Mouse (Mus musculus): ENCODE measurements around the gene Slco2a1.
A peak's percentile ranks its signal among the peaks of the same experiment; 100 is the strongest.
"Not testable (repeated sequence)": the region's sequence is repeated elsewhere in the genome, so short reads cannot be mapped to it uniquely, and the experiment has no call there.

Gene Slco2a1

DNA sequence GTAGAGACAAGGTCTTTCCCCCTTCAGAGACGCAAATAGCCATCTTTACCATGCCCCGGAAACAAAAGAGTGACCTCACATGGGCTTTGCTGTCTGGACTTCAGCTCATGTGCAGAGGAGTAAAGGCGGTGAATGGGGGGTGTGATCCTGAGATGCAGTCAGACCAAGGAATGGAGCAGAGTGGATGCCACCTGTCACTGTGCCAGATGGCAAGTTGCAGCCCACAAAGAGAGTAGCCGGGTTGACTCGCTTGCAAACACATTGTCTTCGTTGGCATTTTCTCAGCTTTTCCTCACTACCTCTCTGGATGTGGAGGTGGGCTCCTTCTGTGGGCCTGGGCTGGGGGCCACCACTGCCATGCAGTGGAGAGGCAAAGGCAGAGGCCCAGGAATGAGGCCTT is 98.2 kb downstream of the Slco2a1 start:
- no peak for DNase-seq (ENCODE audit: low spot score)

DNA sequence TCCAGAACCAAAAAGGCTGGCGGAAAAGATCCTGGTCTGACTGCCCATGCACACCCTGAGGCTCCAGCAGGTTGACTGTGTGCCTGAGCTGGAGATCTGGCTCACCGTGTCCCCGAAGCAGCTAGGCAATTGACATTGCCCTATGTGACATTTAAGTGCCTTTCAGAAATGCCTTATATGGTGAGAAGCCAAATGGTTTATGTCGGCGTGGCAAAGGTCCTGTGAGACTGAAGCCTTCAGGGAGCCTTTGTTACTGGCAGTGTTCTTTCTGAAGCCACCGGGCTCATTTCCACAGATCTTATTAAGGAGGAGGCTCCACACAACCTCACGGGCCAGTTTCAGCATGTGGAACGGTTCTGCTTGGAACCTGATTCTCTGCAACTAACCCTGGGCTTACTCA is 98.8 kb downstream of the Slco2a1 start:
- peak; percentile 48 for DNase-seq (ENCODE audit: low spot score)

DNA sequence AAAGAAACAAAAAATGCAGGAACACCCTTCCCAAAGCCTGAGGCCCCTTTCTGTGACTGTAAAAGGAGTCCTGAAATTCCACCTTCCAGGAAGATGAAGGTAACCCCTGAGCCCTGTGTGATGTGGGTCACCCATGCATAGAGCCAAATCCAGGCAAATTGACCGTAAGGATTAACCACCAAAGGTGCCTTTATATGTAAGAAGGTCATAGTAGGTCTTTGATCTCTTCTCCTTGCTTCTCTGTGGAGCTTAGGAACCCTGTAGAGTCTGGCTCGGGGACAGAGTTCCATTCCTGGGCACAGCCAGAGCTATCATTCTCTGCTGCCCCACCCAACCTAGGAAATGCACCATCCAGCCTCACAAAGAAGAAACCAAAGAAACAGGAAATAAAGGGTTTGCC is 100.1 kb downstream of the Slco2a1 start:
- DNase-seq (ENCODE audit: low spot score): no peak

DNA sequence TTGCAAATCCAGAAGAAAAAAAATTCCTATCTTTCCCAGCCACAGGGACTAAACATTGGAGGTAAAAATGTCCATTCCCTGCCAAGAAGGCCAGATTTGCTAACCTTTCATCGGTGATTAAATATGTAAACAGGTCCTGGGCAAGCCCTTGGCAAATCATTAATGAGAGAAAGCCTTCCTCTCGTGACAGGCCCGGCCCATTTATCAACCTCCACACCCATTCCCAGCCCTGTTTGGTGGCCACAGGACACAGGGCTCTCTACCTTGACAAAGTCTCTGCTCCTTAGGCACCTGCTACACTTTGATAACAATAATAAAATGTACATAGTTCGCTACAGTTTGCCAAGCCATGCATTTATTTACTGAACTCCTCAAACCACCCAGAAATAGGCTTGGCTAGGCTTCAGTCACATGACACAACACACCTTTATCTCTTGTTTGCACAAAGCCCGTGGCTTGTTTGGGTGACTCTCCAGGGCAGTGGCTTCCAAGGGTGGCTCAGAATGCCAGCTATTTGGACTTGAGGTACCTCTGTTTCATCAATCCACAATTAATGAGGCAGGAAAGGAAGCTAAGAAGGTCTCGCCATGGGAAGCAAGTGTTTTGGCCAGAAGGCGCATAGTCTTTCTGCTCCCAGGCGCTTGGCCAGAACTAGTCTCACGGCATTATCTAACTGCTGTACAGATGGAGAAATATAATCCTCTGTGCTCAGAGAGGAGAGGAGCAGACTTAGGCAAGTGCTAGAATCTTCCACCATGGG is 101.8 kb downstream of the Slco2a1 start:
- peak; percentile 26 for DNase-seq (ENCODE audit: low spot score)

DNA sequence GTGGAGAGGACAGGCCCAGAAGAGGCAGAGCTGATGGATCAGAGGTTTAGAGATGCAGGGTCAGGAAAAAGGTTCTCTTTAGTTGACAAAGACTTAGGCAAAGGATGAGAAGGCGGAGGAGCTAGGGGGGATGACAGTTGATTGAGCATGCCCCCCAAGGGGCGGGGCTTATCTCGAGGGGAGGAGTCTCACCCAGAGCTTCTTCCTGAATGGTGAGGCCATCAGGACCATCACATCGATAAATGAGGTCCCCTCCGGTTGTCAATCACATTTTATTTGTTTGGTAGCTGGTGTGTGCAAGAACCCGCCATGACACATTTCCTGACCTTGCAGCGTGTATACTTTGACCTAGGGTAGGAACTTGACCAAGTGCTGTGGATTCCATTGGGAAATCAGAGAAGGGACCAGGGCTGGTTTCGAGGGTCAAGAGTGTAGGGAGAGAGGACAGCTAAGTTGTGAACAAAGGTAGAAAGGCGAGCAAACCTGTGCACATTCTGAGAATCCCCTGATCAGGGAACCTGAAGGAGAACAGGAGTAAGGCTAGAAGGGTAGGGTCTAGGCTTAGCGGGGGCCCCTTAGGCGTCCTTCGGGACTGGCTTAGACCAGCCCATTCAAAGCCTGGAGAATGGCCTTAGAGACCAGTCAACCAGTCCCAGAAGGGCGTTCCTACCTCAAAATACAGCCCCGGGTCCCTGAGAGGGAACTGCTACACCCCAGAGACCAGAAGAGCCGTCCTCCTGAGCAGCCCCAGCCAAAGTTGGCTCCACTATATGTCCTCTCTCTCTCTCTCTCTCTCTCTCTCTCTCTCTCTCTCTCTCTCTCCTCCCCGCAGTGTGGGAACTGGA is 102.7 kb downstream of the Slco2a1 start:
- DNase-seq (ENCODE audit: low spot score): no peak

DNA sequence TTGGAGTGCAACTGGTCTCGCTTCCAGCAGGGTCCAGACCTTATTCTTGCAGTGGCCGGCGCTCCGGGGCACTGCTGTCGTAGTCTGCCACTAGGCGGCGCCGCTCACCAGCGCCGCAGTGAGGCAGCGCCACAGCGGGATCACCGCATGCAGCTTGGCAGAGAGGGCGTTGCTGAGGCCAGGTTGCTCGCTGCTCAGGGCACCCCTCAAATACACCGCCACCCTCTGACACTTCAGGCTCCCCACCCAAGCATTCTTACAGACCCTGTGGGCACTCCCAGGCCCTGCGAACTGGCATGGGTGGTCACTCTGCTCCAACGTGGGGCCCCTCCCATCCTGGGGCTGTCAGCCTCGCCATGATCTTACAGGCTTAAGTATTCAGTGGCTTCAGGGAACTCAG is 103.7 kb downstream of the Slco2a1 start:
- no peak for DNase-seq (ENCODE audit: low spot score)

DNA sequence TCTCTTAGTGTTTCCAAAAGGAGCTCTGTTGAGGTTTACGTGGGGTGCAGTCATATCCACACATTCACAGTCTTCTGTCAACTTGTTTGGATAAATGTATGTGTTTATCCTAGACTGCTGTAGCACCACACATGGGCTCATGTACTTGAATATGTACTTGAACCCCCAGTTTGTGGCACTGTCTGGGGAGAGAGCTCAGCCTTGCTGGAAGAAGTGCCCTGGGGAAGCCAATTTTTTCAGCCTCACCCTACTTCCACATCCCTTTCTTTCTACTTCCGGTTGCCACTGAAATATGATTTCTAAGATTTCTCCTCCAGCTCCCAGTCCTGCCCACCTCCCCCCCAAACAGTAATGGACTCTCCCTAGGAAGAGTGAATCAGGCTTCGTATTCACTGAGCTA is 105.2 kb downstream of the Slco2a1 start:
- DNase-seq (ENCODE audit: low spot score): no peak

DNA sequence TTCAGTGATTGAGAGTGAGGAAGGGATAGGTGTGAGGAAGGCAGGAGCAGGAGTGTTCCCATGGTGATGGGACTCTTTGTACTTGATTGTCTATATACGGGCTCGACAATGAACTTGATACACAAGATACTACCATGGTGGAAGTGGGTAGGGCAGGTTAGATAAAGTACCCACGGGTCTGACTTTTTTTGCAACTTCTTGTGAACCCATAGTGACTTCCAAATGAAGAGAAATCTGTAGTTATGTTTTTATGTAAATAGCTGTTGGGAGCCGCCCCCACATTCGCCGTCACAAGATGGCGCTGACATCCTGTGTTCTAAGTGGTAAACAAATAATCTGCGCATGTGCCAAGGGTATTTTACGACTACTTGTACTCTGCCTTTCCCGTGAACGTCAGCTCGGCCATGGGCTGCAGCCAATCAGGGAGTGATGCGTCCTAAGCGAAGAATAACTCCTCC is 119.9 kb downstream of the Slco2a1 start:
- not testable (repeated sequence) for DNase-seq (ENCODE audit: low spot score)

DNA sequence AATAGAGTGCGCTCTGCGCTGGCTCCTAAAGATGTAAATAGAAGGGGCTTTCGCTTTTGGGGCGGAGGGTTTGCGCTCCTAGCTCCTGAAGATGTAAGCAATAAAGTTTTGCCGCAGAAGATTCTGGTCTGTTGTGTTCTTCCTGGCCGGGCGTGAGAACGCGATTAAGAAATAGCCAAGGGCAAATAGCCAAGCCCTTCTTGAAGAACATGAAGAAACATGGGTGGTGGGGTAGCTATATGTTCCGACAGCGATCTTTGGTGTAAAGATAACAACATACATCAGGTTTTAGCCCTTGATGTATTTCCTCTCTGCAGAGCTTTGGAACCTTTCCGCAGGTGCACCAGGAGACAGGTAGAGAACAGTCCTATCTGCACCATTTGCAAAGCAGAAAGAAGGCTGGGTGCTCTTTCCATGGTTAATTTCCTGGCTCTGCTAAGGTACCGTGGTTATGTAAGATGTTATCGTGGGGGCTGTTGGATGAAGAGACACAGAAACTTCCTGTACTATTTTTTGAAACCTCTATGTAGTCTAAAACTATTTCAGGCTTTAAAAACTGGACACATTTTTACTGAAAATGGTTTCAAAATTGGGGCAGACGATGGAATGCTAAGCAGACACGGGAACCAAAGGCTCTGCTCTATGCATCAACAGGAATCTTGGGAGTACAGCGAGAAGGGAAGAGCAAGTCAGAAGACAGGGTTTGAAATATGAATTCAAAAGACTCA is 120.6 kb downstream of the Slco2a1 start:
- no peak for DNase-seq (ENCODE audit: low spot score)

DNA sequence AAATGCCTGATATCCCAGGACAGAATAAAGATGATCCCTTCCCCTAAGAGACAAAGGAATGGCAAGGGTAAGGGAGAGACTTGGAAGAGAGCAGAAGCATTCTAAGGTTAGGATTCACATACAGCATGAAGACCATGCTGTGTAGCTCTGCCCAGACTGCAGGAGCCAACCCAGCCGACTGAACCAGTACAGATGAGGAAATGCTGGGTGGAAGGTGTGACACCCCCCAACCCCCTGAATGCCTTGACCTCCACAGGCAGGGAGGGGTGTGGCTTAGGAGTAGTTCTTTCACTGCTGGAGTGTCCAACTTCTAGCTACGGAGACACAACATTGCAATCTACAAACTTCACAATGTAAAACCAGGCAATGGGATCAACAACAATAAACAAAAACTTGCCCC is 121.4 kb downstream of the Slco2a1 start:
- DNase-seq (ENCODE audit: low spot score): no peak

DNA sequence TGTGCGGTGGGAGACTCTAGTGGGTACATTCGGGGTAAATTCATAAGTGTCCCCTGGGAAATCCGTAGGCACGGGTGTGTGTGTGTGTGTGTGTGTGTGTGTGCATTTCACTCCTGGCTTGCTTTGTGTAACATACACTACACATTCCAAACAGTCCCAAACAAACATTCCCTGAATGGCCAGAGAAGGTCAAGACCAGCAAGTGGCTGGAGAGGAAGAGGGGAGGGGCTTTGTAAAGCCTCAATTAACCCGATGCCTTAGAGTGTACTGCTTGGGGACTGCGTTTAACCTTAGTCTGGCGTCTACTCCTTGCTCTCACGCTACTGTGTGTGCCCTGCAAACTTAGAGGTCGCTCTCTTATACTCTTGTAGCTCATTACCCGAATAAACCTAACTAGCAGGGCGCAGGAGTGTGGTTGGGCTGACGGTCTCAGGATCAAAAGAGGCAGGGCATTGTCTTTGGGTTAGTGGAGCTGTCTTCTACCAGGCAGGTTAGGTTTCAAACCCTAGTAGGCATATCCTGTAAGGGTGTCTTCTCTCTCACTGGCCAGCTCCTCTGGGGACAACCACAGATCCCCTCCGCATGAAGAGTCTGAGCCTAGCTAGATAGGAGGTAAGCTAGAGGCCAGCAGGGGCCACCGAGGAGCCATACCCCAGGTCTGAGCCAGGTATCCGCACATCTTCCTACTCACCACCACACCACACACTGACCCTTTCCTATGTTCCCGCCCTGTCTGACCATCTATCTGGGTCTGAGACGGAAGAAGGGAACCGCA is 122.4 kb downstream of the Slco2a1 start:
- no peak for DNase-seq (ENCODE audit: low spot score)

DNA sequence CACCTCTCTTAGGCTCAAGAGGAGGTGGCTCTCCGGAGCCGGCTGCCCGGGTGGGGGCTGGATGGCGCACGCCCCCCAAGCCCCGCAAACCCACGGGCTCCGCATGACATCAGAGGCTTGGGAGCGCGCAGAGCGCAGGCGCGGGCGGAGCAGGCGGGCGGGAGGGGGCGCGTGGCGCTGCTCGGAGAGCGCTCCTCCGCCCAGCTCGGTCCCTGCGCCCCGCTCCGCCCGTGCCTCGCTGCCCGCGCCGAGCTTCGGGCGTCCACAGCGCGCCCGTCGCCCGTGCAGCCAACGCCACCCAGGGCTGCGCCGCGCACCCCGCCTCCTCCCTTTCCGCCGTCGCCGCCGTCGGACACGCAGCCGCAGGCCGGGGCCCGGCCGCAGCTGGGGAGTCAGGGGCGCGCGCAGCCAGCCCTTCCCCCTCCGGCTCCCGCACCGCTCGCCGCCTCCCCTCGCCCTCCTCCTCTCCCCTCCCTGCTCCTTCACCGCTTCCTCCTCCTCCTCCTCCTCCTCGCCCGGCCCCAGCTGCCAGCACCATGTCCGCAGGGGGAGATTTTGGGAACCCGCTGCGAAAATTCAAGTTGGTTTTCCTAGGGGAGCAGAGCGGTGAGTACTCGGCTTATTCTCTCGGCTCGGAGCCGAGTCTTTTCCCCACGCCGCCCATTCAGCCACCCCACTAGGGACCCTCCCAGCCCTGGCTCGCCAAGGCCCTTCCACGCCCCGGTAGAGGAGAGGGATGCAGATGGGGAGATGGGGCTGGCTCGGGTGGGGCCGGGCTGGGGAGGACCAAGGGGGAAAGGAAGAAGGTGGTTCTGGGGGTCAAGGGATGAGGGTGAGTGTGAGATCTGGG is 123.3 kb downstream of the Slco2a1 start, which contains the start of gene Rab6b:
TSS of gene Rab6b (plus strand) at position 167 of the 850 bp plus-strand sequence.
- DNase-seq (ENCODE audit: low spot score): peak; percentile 21

DNA sequence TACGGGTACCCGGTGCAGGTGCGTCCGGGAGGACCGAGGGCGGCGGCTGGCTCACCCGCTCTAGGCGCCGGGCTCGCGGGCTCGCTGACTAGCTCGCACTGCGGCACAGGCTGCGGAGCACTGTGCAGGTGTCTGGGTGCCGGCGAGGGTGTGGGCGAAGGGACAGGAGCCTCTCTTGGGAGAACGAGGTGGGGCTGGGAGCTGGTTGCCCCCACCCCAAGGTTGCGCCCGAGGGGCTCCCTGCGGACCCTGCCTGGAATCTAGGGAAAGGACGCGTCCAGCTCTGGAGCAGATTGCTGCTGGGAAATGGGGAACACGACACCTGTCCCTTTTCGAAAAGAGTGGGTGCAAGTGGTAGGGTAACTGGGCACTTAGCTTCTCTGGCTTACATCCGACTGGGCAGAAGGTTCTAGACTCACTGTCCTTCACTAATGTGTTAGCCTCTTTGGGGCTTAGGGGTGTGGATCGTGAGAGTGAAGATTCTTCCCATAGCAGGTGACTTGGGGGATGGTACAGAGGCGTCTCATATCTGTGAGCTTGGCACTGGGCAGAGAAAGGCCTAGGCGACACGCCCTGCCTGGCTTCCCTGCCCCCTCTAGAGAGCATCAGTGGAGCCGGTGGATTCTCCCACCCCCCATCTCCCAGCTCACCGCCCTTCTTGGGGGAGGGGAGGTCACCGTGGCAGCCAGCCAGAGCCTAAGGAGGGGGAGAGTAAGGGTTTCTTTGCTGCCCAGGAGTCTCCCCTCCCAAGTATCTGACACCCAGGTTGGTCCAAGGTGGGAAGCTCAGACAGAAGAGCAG is 124.2 kb downstream of the Slco2a1 start:
- no peak for DNase-seq (ENCODE audit: low spot score)

DNA sequence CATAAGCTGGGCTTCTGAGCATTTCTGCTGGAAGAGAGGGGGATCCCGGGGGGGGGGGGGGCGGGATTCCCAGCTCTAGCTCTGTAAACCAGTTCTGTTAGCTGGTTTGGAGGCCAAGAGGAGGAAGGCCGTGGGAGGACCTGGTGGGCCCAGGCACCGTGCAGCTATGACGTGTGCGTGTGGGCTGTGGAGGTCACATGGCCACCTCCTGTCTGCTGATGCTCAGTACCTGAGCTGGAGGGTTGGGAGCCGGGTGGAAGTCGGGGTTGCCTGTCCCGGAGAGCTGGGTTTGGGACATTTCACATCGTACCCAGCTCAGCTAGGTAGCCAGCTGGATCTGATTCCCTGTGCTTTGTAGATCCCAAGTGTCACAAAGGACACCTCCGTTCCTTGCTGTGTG is 124.8 kb downstream of the Slco2a1 start:
- DNase-seq (ENCODE audit: low spot score): no peak

DNA sequence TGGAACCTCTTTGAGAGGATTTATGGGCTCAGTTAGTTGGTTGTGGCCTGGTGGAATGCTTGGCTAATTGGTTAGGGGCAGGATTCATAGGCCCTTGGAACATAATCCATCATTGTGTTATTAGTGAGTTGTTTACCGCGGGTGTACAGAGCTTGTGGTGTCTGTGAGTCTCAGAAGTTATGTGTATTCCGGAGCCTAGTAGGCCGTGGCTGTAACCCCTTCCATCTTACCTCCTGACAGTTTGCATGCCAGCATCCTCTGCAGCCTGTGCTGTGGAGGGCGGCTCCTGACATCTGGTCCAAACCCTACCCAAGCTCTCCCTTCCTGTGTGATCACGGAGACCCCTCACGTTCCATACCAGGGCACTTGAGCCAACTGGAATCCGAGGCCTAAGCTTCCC is 125.8 kb downstream of the Slco2a1 start:
- no peak for DNase-seq (ENCODE audit: low spot score)

DNA sequence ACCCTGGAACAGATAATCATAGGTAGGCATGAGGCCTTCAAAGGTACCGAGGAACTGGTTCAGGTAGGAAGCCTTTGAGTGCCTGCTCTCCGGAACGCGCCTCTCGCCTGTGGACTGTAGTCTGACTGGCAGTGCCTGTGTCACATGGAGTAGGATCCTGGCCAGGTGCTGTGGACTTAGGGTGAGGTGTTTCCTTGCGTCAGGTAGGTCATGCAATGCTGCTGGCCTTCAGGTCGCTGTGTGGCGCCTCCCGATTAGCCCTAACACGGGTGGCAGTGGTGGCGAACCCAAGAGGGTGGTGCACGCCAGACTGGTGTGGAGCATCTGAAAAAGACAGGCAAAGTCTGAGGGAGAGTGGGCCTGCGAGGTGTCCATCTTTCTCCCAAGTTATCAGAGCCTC is 126.4 kb downstream of the Slco2a1 start:
- DNase-seq (ENCODE audit: low spot score): no peak

DNA sequence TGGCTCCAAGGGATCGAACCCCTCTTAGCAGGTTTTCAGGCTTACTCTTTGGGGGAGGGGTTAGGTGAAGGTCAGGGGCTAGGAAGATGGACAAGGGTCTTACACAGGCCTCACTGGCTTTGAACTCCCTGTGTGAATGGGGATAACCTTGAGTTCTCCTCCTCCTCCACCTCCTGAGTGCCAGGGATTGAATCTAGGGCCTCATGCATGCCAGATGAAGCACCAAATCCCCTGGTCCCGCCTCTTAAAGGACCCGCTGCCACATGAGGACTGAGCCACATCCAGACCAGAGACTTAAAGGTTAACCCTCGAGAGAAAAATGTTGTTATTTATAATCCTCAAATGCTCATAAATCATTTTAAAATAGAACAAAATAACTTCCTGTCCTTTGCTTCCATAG is 128.4 kb downstream of the Slco2a1 start:
- DNase-seq (ENCODE audit: low spot score): no peak

DNA sequence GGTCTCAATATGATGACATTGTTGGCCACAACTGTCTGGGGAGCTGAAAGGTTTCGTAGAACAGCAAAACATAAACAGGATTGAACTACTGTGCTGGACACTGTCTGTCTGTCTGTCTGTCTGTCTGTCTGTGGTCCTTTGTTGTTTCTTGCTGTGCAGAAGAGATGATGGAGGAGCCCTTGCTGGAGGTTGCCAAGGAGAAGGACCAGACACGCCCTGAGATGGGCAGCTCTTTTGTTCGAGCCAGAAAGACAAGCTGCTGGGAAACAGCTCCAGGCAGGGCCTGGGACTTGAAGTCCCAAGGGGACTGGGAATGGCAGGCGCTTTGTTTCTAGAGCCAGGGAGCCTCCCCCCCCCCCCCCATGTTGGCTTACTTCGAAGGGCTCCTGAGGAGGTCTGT is 129.0 kb downstream of the Slco2a1 start:
- no peak for DNase-seq (ENCODE audit: low spot score)

DNA sequence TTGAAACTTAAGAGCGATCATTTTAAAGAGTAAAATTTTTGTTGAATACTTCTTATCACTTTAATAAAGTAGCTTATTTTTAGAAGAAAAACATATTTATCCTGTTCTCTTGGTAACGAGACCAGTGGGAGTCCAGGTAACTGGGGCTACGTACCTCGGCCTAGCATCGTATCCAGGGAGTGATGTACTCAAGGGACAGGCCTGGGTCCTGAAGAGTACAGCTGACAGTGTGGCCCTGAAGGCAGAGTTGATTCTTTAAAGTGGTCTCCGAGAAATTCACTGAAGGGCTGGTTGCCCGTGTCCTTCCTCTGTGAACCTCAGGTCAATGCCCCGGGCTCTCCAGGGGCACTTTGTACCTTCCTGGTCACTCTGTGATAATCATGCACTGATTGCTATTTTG is 129.4 kb downstream of the Slco2a1 start:
- DNase-seq (ENCODE audit: low spot score): no peak

DNA sequence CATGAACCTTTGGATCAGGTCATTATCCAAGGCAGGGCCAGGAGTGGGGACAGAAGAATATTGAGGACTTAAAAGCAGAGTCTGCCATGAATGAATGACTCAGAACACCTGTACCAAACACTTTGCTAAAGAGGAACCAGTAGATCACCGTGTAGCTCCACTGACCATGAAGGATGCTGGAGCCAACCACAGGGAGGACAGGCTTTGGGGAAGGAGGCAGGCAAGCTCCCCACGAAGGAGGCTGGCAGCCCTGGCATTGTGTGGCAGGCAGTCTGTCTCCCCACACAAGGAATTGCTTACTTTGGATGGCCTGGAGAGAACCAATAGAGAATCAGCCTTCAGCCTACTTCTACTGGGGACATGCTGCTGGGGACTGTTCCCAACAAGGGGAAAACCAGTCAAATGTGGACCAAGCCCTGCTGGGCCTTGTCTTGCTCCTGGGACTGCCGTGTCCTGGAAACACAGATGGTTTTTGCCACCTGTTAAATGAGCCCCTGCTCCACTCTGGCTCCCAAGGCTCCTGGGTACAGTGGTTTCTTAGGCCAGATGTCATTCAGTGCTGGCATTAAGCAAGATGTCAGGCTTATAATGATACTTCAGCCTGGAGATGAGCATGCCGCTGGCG is 130.3 kb downstream of the Slco2a1 start:
- DNase-seq (ENCODE audit: low spot score): no peak

Data from adipocyte (in vitro differentiated cells).